Mouse (Mus musculus): ENCODE results near the gene Raver2.

- TF ChIP-seq POLR2A (IDR thresholded peaks at IDR 0.05; ENCODE audit: insufficient read length, low read depth): no peak
- TF ChIP-seq SRF (IDR thresholded peaks at IDR 0.05; ENCODE audit: control insufficient read depth, insufficient read length, low read depth): no peak
- no peak for TF ChIP-seq MYOG (IDR thresholded peaks at IDR 0.05; ENCODE audit: control insufficient read depth in 1 of 3, insufficient read depth in 1 of 3, insufficient read length in 2 of 3, low read depth in 2 of 3)
- no peak for TF ChIP-seq CEBPB (IDR thresholded peaks at IDR 0.05; ENCODE audit: insufficient read depth, poor library complexity, severe bottlenecking)
Observed at GRCm38 (mm10) chr4:101026995-101027394, 41.8 kb upstream of the Raver2 start.
